Mouse (Mus musculus): Measurements from ENCODE around the gene Dus2. TPM values are rescaled to one million over a fixed set of nuclear protein-coding genes. Genes with fewer than 3 reads are reported as not detected.
A peak's percentile ranks its signal among the peaks of the same experiment; 100 is the strongest.

Dus2 gene
- polyA plus RNA-seq, 1 experiment from 2014 or later, result 8.1 TPM

DNA sequence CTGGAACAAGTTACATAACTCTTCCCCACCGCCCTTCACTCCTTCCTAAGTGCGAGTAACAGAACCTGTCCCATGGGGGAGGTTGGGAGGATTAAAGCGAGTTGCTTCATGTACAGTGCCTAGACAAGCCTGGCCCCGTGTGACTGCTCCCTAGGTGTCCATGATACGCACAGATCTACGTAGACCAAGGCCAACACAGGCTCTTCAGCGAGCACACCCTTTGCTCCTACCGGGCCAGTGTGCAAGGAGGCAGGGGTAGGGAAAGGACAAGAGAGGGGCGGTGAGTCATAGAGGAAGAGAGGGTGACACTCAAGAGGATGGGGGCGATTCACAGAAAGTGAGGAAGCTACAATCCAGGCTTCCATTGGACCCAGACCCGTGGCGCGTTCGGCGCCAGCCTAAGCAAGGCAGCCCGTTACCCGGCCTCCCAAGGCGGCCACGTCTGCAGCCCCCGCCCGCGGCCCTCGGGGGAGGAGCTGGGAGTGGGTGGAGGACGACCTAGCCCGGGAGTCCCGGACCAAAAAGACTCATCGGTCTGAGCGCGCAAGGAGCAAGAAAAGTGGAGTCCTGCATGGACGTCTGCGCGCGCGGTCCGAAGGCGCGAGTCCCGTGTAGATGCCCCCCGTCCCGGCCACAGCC lies 25.8 kb upstream of the Dus2 start:
- WGBS, result 3% methylated on average over 40 of the region's 40 CpGs
- Histone ChIP-seq H3K4me2 (replicated peaks; ENCODE audit: low read depth) (peak overlapping the region; percentile 68), H3K9me3 (ENCODE audit: control insufficient read depth, low read length) (no peaks in the 10 kb centered on the region), H3K4me3 (ENCODE audit: low read depth, low read length) (peak overlapping the region; percentile 67), H3K9ac (ENCODE audit: low read length) (peak overlapping the region; percentile 78), H3K4me1 (replicated peaks; ENCODE audit: control insufficient read depth, insufficient read depth) (peaks cover 2% of the 10 kb centered on the region; the same call in 1 of the 2 replicates), H3K27me3 (ENCODE audit: control insufficient read depth, insufficient read depth, low read length) (no peaks in the 10 kb centered on the region), H3K27ac (replicated peaks) (peak overlapping the region; percentile 96), H3K36me3 (ENCODE audit: control insufficient read depth, insufficient read depth, low read length) (no peaks in the 10 kb centered on the region)
- ATAC-seq (ENCODE audit: low FRiP score, low TSS enrichment) (peak; percentile 62), DNase-seq (ENCODE audit: low spot score) (peak; percentile 58)
- no peak for TF ChIP-seq EP300 (optimal IDR thresholded peaks at IDR 0.05)
- TF ChIP-seq CTCF (IDR thresholded peaks at IDR 0.05; ENCODE audit: low read depth), result no peak

DNA sequence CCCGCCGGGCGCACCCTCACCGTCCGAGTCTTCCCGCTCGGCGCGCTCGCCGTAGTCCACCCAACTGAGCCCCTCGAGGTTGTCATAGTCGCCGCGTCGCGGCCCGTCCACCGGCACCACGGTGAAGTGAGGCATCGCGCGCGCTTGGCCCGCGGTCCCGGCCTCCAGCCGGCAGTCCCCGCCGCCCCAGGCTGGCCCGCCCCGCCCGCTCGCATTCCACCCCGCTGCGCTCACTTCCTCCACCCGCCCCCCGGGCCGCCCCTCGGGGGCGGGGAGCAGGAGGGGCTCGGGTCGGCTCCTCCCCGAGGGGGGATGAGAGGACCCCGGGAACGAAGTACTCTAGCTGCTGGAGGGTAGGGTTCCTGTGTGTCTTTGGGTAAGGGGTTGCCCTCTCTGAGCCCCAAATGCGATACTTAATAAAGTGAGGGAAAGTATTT lies 25.2 kb upstream of the Dus2 start, which contains the start of gene Slc12a4:
TSS of gene Slc12a4 (minus strand) at position 193 of the 437 bp plus-strand sequence.
- Histone ChIP-seq H3K9me3 (ENCODE audit: control insufficient read depth, low read length) (no peaks in the 10 kb centered on the region), H3K4me2 (replicated peaks; ENCODE audit: low read depth) (peak within 1 kb of the TSS; percentile 68), H3K4me3 (ENCODE audit: low read depth, low read length) (peak within 1 kb of the TSS; percentile 67), H3K27ac (replicated peaks) (peak within 1 kb of the TSS; percentile 96), H3K9ac (ENCODE audit: low read length) (peak within 1 kb of the TSS; percentile 78), H3K27me3 (ENCODE audit: control insufficient read depth, insufficient read depth, low read length) (no peaks in the 10 kb centered on the region), H3K4me1 (replicated peaks; ENCODE audit: control insufficient read depth, insufficient read depth) (peaks cover 2% of the 10 kb centered on the region; the same call in 1 of the 2 replicates), H3K36me3 (ENCODE audit: control insufficient read depth, insufficient read depth, low read length) (no peaks in the 10 kb centered on the region)
- DNase-seq (ENCODE audit: low spot score), result peak; percentile 80
- under 1% methylated on average over 41 of the region's 47 CpGs for WGBS
- TF ChIP-seq EP300 (optimal IDR thresholded peaks at IDR 0.05) (no peak), CTCF (IDR thresholded peaks at IDR 0.05; ENCODE audit: low read depth) (no peak)
- peak; percentile 89 for ATAC-seq (ENCODE audit: low FRiP score, low TSS enrichment)

DNA sequence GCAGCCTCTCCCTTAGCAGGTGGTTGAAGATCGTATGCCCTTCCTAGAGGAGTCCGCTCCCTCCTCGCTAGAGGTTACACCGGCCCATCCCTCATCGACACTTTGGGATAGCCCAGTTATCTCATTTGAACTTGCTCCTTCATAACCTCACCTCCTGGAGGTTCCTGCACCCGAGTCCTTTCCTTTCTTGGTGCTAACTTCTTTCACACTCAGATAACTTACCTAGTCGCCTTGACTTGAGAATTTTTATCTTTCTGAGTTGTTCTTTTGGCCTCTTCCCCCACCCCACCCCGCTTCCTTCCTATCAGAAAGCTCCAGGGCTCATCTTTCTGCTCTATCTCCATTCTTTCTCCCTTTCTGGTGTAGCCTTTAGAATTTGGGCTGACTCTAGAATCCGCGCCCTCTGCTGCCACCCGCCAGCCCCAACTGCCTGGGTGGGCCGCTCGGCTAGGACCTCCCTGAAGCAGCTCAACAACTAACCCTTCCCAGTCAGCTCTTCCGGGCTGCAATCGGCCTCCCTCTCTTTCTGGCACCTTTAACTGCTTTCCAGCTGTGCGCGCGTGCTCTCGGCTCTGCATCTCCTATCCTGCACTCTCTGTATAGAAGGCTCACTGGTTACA lies 24.3 kb upstream of the Dus2 start:
- Histone ChIP-seq H3K4me1 (replicated peaks; ENCODE audit: control insufficient read depth, insufficient read depth) (peaks cover 2% of the 10 kb centered on the region; the same call in 1 of the 2 replicates), H3K9ac (ENCODE audit: low read length) (peak overlapping the region; percentile 8; the same call in 1 of the 2 replicates), H3K27me3 (ENCODE audit: control insufficient read depth, insufficient read depth, low read length) (no peaks in the 10 kb centered on the region), H3K36me3 (ENCODE audit: control insufficient read depth, insufficient read depth, low read length) (no peaks in the 10 kb centered on the region), H3K4me3 (ENCODE audit: low read depth, low read length) (peak overlapping the region; percentile 67), H3K27ac (replicated peaks) (peak overlapping the region; percentile 81), H3K4me2 (replicated peaks; ENCODE audit: low read depth) (peak overlapping the region; percentile 68), H3K9me3 (ENCODE audit: control insufficient read depth, low read length) (no peaks in the 10 kb centered on the region)
- WGBS, result 12% methylated on average over 19 of the region's 19 CpGs
- TF ChIP-seq CTCF (IDR thresholded peaks at IDR 0.05; ENCODE audit: low read depth) (peak; percentile 22; the same call in 1 of the 2 replicates), EP300 (optimal IDR thresholded peaks at IDR 0.05) (no peak)
- DNase-seq (ENCODE audit: low spot score) (peak; percentile 38), ATAC-seq (ENCODE audit: low FRiP score, low TSS enrichment) (peak; percentile 36; the same call in 1 of the 2 replicates)

DNA sequence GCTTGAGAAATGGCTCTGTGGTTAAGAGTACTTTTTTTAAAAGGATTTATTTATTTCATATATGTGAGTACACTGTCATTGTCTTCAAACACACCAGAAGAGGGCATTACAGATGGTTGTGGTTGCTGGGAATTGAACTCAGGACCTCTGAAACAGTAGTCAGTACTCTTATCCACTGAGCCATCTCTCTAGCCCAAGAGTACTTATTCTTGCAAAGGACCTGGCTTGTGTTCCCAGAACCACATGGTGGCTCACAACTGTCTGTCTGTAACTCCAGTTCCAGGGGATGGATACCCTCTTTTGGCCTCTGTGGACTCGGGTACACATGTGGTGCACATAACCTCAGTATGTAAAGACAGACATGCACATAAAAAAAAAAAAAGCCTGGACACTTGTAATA lies 21.8 kb upstream of the Dus2 start:
- WGBS, result 69% methylated on average over 1 of the region's 1 CpGs

DNA sequence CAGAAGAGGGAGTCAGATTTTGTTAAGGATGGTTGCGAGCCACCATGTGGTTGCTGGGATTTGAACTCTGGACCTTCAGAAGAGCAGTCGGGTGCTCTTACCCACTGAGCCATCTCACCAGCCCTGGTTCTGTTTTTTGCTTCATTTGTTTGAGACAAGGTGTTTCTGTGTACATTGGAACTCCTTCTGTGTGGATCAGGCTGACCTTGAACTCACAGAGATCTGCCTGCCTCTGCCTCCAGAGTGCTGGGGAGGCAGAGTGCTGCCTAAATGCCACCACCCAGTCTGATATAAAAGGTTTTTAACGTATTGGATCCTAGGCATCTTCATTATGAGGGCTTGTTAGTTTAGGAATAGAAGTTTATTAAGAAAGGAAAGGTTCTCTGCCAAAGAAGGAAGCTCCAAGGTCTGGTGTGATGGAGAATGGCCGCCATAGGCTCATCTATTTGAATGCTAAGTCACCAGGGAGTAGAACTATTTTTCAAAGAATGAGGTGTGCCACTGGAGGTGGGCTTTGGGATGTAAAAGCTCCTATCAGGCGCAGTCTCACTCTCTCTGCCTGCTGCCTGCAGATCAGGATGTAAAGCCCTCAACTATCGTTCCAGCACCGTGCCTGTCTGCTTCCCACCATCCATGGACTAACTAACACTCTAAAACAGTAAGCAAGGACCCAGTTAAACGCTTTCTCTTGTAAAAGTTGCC lies 20.0 kb upstream of the Dus2 start:
- Histone ChIP-seq H3K4me2 (replicated peaks; ENCODE audit: low read depth) (no peak overlapping the region), H3K36me3 (ENCODE audit: control insufficient read depth, insufficient read depth, low read length) (no peaks in the 10 kb centered on the region), H3K9me3 (ENCODE audit: control insufficient read depth, low read length) (no peaks in the 10 kb centered on the region), H3K27me3 (ENCODE audit: control insufficient read depth, insufficient read depth, low read length) (no peaks in the 10 kb centered on the region), H3K4me1 (replicated peaks; ENCODE audit: control insufficient read depth, insufficient read depth) (no peaks in the 10 kb centered on the region), H3K9ac (ENCODE audit: low read length) (no peak overlapping the region), H3K27ac (replicated peaks) (no peak overlapping the region), H3K4me3 (ENCODE audit: low read depth, low read length) (no peak overlapping the region)
- no peak for TF ChIP-seq CTCF (IDR thresholded peaks at IDR 0.05; ENCODE audit: low read depth)
- no peak for TF ChIP-seq EP300 (optimal IDR thresholded peaks at IDR 0.05)
- DNase-seq (ENCODE audit: low spot score) (no peak), ATAC-seq (ENCODE audit: low FRiP score, low TSS enrichment) (no peak)
- 79% methylated on average over 8 of the region's 8 CpGs for WGBS

More for the DNA sequence above, 21.8 kb upstream of the Dus2 start:
- Histone ChIP-seq H3K4me2 (replicated peaks; ENCODE audit: low read depth) (no peak overlapping the region), H3K9me3 (ENCODE audit: control insufficient read depth, low read length) (no peaks in the 10 kb centered on the region), H3K36me3 (ENCODE audit: control insufficient read depth, insufficient read depth, low read length) (no peaks in the 10 kb centered on the region), H3K4me3 (ENCODE audit: low read depth, low read length) (no peak overlapping the region), H3K4me1 (replicated peaks; ENCODE audit: control insufficient read depth, insufficient read depth) (no peaks in the 10 kb centered on the region; the same call in 1 of the 2 replicates), H3K27ac (replicated peaks) (no peak overlapping the region), H3K27me3 (ENCODE audit: control insufficient read depth, insufficient read depth, low read length) (no peaks in the 10 kb centered on the region), H3K9ac (ENCODE audit: low read length) (no peak overlapping the region)
- TF ChIP-seq EP300 (optimal IDR thresholded peaks at IDR 0.05) (no peak), CTCF (IDR thresholded peaks at IDR 0.05; ENCODE audit: low read depth) (no peak)
- DNase-seq (ENCODE audit: low spot score) (no peak), ATAC-seq (ENCODE audit: low FRiP score, low TSS enrichment) (no peak)
